Comparison of ENCODE assay signal across 13 mouse cellular contexts in the genomic region with DNA sequence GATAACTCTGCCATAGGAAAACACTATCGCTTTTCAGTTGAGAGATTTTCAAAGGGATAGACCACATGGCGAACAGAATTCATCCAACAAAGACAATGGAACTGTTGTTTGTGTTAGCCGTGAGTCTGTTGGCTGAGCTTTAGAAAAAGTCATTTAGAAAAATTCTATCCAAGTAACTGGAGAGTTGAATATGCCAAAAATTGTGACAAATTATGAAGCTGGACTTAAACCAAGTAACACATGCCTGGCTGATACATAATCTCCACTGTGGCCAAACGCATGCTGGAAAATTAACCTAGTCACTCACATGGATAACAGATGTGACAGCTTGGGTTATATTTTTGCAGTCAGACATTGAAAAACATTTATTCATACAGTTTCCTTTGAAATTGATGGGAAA.
DNase-seq lines count a peak whose midpoint lies in the region; ATAC-seq and TF ChIP-seq lines count a peak whose summit lies in the region.
"Had no signal": no experiment of that assay in that cellular context is flagged by ENCODE, and none has a peak within 500 bp of the region (broad histone marks: within the 10 kb centered on the region; RNA-seq: fewer than 3 reads in every experiment).

No protein-coding gene starts in this region.

- 55% methylated on average over 4 of the region's 4 CpGs for WGBS in forebrain, embryonic 13.5 days
- WGBS in forebrain, embryonic 12.5 days = 63% methylated on average over 4 of the region's 4 CpGs
- 64% methylated on average over 4 of the region's 4 CpGs for WGBS in kidney, embryonic 15.5 days

- peak; percentile 39; the same call in 1 of the 2 replicates for ATAC-seq in forebrain, embryonic 13.5 days
- ATAC-seq in forebrain, embryonic 12.5 days (ENCODE audit: low FRiP score) = no peak
- ATAC-seq in kidney, embryonic 15.5 days (replicated peaks; ENCODE audit: low FRiP score) = no peak
- ATAC-seq: liver, embryonic 12.5 days; midbrain, embryonic 15.5 days; Patski had no signal

- H3K27ac ChIP-seq in forebrain, embryonic 13.5 days = no peak overlapping the region
- no peak overlapping the region for H3K27ac ChIP-seq in forebrain, embryonic 12.5 days
- H3K27ac ChIP-seq in kidney, embryonic 15.5 days = 0 out of 2 replicates have a peak overlapping the region, but pooled peaks have one; percentile 32
- peak overlapping the region; percentile 90 for H3K27ac ChIP-seq in embryonic fibroblast, embryonic 13.5 days (ENCODE audit: insufficient read depth, low read length)
- H3K27ac ChIP-seq: liver, embryonic 12.5 days; midbrain, embryonic 15.5 days had no signal

- H3K4me3 ChIP-seq in forebrain, embryonic 13.5 days = no peak overlapping the region
- H3K4me3 ChIP-seq in forebrain, embryonic 12.5 days (replicated peaks) = no peak overlapping the region
- no peak overlapping the region for H3K4me3 ChIP-seq in kidney, embryonic 15.5 days (replicated peaks)
- H3K4me3 ChIP-seq in embryonic fibroblast, embryonic 13.5 days (ENCODE audit: insufficient read depth, low read length) = no peak overlapping the region
- H3K4me3 ChIP-seq: liver, embryonic 12.5 days; midbrain, embryonic 15.5 days had no signal

- peaks cover 5% of the 10 kb centered on the region; the same call in 1 of the 2 replicates for H3K4me1 ChIP-seq in forebrain, embryonic 13.5 days
- H3K4me1 ChIP-seq in forebrain, embryonic 12.5 days = peaks cover under 1% of the 10 kb centered on the region; the same call in 1 of the 2 replicates
- H3K4me1 ChIP-seq in kidney, embryonic 15.5 days = peaks cover 15% of the 10 kb centered on the region
- H3K4me1 ChIP-seq in embryonic fibroblast, embryonic 13.5 days (ENCODE audit: control insufficient read depth, insufficient read depth, low read length) = peaks cover 20% of the 10 kb centered on the region
- H3K4me1 ChIP-seq: liver, embryonic 12.5 days; midbrain, embryonic 15.5 days had no signal

- H3K36me3 ChIP-seq in forebrain, embryonic 13.5 days (ENCODE audit: poor library complexity, severe bottlenecking) = no peaks in the 10 kb centered on the region
- no peaks in the 10 kb centered on the region for H3K36me3 ChIP-seq in forebrain, embryonic 12.5 days (replicated peaks)
- H3K36me3 ChIP-seq in kidney, embryonic 15.5 days = no peaks in the 10 kb centered on the region
- H3K36me3 ChIP-seq: liver, embryonic 12.5 days; midbrain, embryonic 15.5 days had no signal

- H3K9ac ChIP-seq in forebrain, embryonic 13.5 days = no peak overlapping the region
- no peak overlapping the region for H3K9ac ChIP-seq in forebrain, embryonic 12.5 days
- no peak overlapping the region for H3K9ac ChIP-seq in kidney, embryonic 15.5 days
- H3K9ac ChIP-seq: liver, embryonic 12.5 days; midbrain, embryonic 15.5 days had no signal

- DNase-seq in kidney, postnatal 25 days = no peak
- DNase-seq in 3T3-L1 (ENCODE audit: low read depth, low spot score) = peak; percentile 97
- no peak for DNase-seq in kidney, adult 8-10 months
- DNase-seq in urinary bladder, postnatal 25 days (ENCODE audit: low spot score) = no peak
- DNase-seq: B cell, adult 2 months; cerebellum, postnatal 36 days had no signal

- no peak for TF ChIP-seq POLR2A in embryonic fibroblast, embryonic 13.5 days (IDR thresholded peaks at IDR 0.05; ENCODE audit: low read depth, low read length)

- TF ChIP-seq CTCF in embryonic fibroblast, embryonic 13.5 days (IDR thresholded peaks at IDR 0.05; ENCODE audit: borderline replicate concordance, insufficient read depth, low read length) = no peak

- no peak overlapping the region for H3K4me2 ChIP-seq in forebrain, embryonic 13.5 days
- H3K4me2 ChIP-seq in forebrain, embryonic 12.5 days = no peak overlapping the region
- H3K4me2 ChIP-seq in kidney, embryonic 15.5 days = no peak overlapping the region
- H3K4me2 ChIP-seq: liver, embryonic 12.5 days; midbrain, embryonic 15.5 days had no signal

- H3K27me3 ChIP-seq in forebrain, embryonic 13.5 days = no peaks in the 10 kb centered on the region
- no peaks in the 10 kb centered on the region for H3K27me3 ChIP-seq in forebrain, embryonic 12.5 days
- H3K27me3 ChIP-seq in kidney, embryonic 15.5 days = no peaks in the 10 kb centered on the region
- H3K27me3 ChIP-seq: liver, embryonic 12.5 days; midbrain, embryonic 15.5 days; Patski had no signal

- H3K9me3 ChIP-seq in forebrain, embryonic 13.5 days (replicated peaks) = no peaks in the 10 kb centered on the region
- H3K9me3 ChIP-seq in forebrain, embryonic 12.5 days = no peaks in the 10 kb centered on the region
- H3K9me3 ChIP-seq in kidney, embryonic 15.5 days (replicated peaks) = no peaks in the 10 kb centered on the region
- H3K9me3 ChIP-seq: liver, embryonic 12.5 days; midbrain, embryonic 15.5 days had no signal

Comparison
In these comparisons a context has a peak if more than half of its experiments do, and no peak if none do; other contexts are left out.
1. H3K27ac ChIP-seq: peak in kidney, embryonic 15.5 days (single experiment) and embryonic fibroblast, embryonic 13.5 days (single experiment); none in forebrain, embryonic 13.5 days (single experiment) and forebrain, embryonic 12.5 days (single experiment).